Mouse (Mus musculus): ENCODE measurements around the gene 1700028J19Rik. TPM values are rescaled to one million over a fixed set of nuclear protein-coding genes. Genes with fewer than 3 reads are reported as not detected.
"Not testable (repeated sequence)": the region's sequence is repeated elsewhere in the genome, so short reads cannot be mapped to it uniquely, and the experiment has no call there.

1700028J19Rik gene
- polyA plus RNA-seq, 1 experiment, result 27.2 TPM

DNA sequence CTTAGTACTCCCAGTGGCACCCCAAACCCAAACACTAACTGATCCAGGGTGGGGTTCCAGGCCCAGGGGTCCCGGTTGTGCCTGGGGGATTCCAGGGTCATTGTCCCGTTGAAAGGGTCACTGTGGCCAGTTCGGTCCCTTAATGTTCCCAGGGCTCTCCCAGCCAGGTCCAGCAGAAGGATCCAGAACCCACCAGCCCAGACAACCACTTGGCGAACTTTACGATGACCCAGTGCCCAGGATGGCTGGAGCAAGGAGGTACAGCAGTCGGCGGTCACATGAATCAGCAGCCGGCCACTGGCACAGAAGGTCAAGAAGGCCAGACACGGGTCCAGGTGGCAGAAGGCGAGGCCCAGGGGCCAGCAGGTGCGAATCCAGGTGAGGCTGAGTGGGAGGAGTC is 21.6 kb upstream of the 1700028J19Rik start:
- H3K4me1 ChIP-seq (ENCODE audit: control insufficient read depth, insufficient read depth, low read length), result no peaks in the 10 kb centered on the region
- DNase-seq, result no peak
- TF ChIP-seq CTCF (conservative IDR thresholded peaks at IDR 0.05; ENCODE audit: insufficient read depth, insufficient read length, low read depth, low read length), result no peak
- no peak for TF ChIP-seq POLR2A (IDR thresholded peaks at IDR 0.05; ENCODE audit: low read depth, low read length)
- no peaks in the 10 kb centered on the region for H3K36me3 ChIP-seq (ENCODE audit: control insufficient read depth, insufficient read depth, low read length)
- H3K27me3 ChIP-seq (replicated peaks; ENCODE audit: control insufficient read depth, insufficient read depth, low read length), result no peaks in the 10 kb centered on the region
- WGBS, result 73% methylated on average over 11 of the region's 11 CpGs
- no peak overlapping the region for H3K27ac ChIP-seq (ENCODE audit: insufficient read depth, low read depth, low read length)
- no peak overlapping the region for H3K4me3 ChIP-seq (ENCODE audit: insufficient read depth, low read depth, low read length)

DNA sequence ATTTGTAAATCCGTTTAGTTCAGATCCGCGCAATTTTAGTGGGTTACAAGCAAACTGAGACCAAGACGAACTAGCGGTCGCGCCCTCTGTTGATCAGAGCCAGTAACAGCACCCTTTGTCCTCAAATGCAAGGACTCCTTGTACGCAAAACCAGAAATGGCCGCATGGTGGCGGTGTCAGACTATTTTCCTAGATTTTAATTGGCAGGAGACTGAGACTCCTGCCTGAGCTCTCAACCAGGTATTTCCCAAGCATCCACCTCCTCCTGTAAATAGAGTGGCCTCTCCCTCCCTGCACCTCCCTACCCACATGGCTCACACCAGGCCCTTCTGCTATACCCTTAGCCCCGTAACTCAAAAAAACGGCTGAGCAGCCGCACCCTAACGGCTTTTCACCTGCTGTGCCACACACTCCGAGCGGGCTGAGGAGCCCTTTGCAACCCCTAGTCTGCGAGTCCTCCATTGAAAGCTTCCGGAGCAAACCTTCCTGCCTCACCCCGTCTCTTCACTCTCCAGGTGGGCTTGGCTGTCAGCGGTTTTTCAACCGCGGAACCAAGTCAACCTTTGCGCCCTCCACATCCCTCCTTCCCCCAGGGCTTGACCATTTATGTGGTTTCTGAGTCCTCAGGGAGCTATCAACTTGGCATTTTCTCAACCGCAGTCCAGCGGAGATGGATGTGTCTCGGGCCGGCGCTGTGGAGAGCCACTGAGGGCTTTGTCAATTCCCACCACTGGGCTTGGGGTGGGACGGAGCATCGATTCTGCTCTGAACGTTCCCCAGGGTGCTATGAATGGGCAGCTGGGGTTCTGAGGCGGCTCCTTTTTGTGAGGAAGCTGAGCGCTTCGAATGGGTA is 16.5 kb upstream of the 1700028J19Rik start:
- Histone ChIP-seq H3K27ac (ENCODE audit: insufficient read depth, low read depth, low read length) (no peak overlapping the region), H3K4me3 (ENCODE audit: insufficient read depth, low read depth, low read length) (no peak overlapping the region), H3K4me1 (ENCODE audit: control insufficient read depth, insufficient read depth, low read length) (no peaks in the 10 kb centered on the region), H3K36me3 (ENCODE audit: control insufficient read depth, insufficient read depth, low read length) (no peaks in the 10 kb centered on the region), H3K27me3 (replicated peaks; ENCODE audit: control insufficient read depth, insufficient read depth, low read length) (no peaks in the 10 kb centered on the region)
- 4% methylated on average over 34 of the region's 34 CpGs for WGBS
- peak; percentile 95 for DNase-seq
- TF ChIP-seq CTCF (conservative IDR thresholded peaks at IDR 0.05; ENCODE audit: insufficient read depth, insufficient read length, low read depth, low read length) (peak; percentile 100; the same call in 1 of the 2 replicates), POLR2A (IDR thresholded peaks at IDR 0.05; ENCODE audit: low read depth, low read length) (no peak)

DNA sequence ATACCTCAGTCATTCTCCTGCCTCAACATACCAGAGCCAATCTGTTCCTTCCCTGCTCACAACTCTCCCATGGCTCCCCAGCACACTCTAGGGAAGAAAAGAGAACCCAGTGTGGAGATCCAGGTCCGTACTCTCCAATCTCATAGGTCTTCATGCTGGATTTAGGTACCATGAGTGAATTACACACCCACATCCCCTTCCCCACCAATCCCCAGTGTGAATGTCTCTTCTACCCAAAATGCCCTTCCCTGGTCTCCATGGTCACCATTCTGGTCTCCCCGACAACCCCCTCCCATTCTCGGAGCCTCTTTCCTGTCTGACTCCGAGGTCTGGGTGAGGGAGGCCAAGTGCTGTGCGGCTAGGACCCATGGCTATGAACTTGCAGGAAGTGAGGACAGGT is 14.7 kb upstream of the 1700028J19Rik start, which contains the start of gene Gm15517:
TSS of gene Gm15517 (plus strand) at position 301 of the 400 bp plus-strand sequence.
- H3K27me3 ChIP-seq (replicated peaks; ENCODE audit: control insufficient read depth, insufficient read depth, low read length), result no peaks in the 10 kb centered on the region
- H3K4me3 ChIP-seq (ENCODE audit: insufficient read depth, low read depth, low read length), result no peak within 1 kb of the TSS
- H3K4me1 ChIP-seq (ENCODE audit: control insufficient read depth, insufficient read depth, low read length), result no peaks in the 10 kb centered on the region
- TF ChIP-seq POLR2A (IDR thresholded peaks at IDR 0.05; ENCODE audit: low read depth, low read length) (no peak), CTCF (conservative IDR thresholded peaks at IDR 0.05; ENCODE audit: insufficient read depth, insufficient read length, low read depth, low read length) (no peak)
- no peak within 1 kb of the TSS for H3K27ac ChIP-seq (ENCODE audit: insufficient read depth, low read depth, low read length)
- no peaks in the 10 kb centered on the region for H3K36me3 ChIP-seq (ENCODE audit: control insufficient read depth, insufficient read depth, low read length)
- DNase-seq, result no peak
- 59% methylated on average over 5 of the region's 5 CpGs for WGBS

DNA sequence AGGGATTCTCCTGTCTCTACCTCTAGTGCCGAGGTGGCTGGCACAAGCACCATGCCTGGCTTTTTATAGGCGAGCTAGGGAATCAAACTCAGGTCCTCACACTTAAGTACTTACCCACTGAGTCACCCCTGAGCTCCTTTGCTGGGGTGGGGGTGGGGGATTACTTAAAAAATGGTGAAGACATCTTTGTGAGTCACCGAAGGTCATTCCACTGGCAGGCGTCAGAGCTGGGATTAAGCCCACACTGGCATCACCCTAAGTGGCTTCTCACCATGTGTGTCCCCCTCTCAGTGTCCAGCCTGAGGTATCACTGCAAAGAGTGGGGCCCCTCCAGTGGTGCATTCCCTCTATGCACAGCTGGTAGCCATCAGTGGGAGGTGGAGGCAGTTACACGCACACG is 13.9 kb upstream of the 1700028J19Rik start:
- Histone ChIP-seq H3K4me3 (ENCODE audit: insufficient read depth, low read depth, low read length) (no peak overlapping the region), H3K27ac (ENCODE audit: insufficient read depth, low read depth, low read length) (no peak overlapping the region), H3K27me3 (replicated peaks; ENCODE audit: control insufficient read depth, insufficient read depth, low read length) (no peaks in the 10 kb centered on the region), H3K4me1 (ENCODE audit: control insufficient read depth, insufficient read depth, low read length) (no peaks in the 10 kb centered on the region), H3K36me3 (ENCODE audit: control insufficient read depth, insufficient read depth, low read length) (no peaks in the 10 kb centered on the region)
- no peak for TF ChIP-seq CTCF (conservative IDR thresholded peaks at IDR 0.05; ENCODE audit: insufficient read depth, insufficient read length, low read depth, low read length)
- TF ChIP-seq POLR2A (IDR thresholded peaks at IDR 0.05; ENCODE audit: low read depth, low read length), result no peak
- no peak for DNase-seq
- WGBS, result 84% methylated on average over 6 of the region's 6 CpGs

DNA sequence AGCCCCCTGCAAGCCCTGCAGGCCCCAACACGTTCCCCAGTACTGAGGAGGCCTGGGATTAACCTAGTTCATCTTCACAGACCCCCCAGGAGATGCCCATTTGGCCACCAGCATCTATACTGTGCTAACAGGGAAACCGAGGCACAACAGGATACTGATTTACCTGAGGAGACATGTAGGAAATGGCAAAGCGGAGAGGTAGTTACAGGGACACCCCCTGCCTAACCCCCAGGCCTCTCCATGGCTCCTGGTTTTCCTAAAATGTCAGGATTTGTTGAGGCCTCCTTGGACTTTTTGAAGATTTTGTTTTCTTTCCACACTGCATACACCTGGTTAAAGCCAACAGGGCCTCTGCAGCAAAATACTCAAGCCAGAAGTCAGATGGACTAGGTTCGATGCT is 10.8 kb upstream of the 1700028J19Rik start, which contains the start of gene Acp4:
TSS of gene Acp4 (minus strand) at position 101 of the 400 bp plus-strand sequence.
- Histone ChIP-seq H3K36me3 (ENCODE audit: control insufficient read depth, insufficient read depth, low read length) (no peaks in the 10 kb centered on the region), H3K4me1 (ENCODE audit: control insufficient read depth, insufficient read depth, low read length) (no peaks in the 10 kb centered on the region), H3K4me3 (ENCODE audit: insufficient read depth, low read depth, low read length) (no peak within 1 kb of the TSS), H3K27ac (ENCODE audit: insufficient read depth, low read depth, low read length) (no peak within 1 kb of the TSS), H3K27me3 (replicated peaks; ENCODE audit: control insufficient read depth, insufficient read depth, low read length) (no peaks in the 10 kb centered on the region)
- no peak for DNase-seq
- WGBS, result 77% methylated on average over 4 of the region's 4 CpGs
- TF ChIP-seq CTCF (conservative IDR thresholded peaks at IDR 0.05; ENCODE audit: insufficient read depth, insufficient read length, low read depth, low read length) (no peak), POLR2A (IDR thresholded peaks at IDR 0.05; ENCODE audit: low read depth, low read length) (no peak)

GRCm38 (mm10) chr7:44254930-44255329 is 8.4 kb upstream of the 1700028J19Rik start:
- no peaks in the 10 kb centered on the region for H3K4me1 ChIP-seq (ENCODE audit: control insufficient read depth, insufficient read depth, low read length)
- H3K27ac ChIP-seq (ENCODE audit: insufficient read depth, low read depth, low read length), result no peak overlapping the region
- 60% methylated on average over 6 of the region's 6 CpGs for WGBS
- DNase-seq, result no peak
- no peak for TF ChIP-seq POLR2A (IDR thresholded peaks at IDR 0.05; ENCODE audit: low read depth, low read length)
- TF ChIP-seq CTCF (conservative IDR thresholded peaks at IDR 0.05; ENCODE audit: insufficient read depth, insufficient read length, low read depth, low read length), result no peak
- H3K36me3 ChIP-seq (ENCODE audit: control insufficient read depth, insufficient read depth, low read length), result no peaks in the 10 kb centered on the region
- H3K27me3 ChIP-seq (replicated peaks; ENCODE audit: control insufficient read depth, insufficient read depth, low read length), result no peaks in the 10 kb centered on the region
- H3K4me3 ChIP-seq (ENCODE audit: insufficient read depth, low read depth, low read length), result no peak overlapping the region

GRCm38 (mm10) chr7:44253023-44253616 is 6.6 kb upstream of the 1700028J19Rik start:
- Histone ChIP-seq H3K27me3 (replicated peaks; ENCODE audit: control insufficient read depth, insufficient read depth, low read length) (no peaks in the 10 kb centered on the region), H3K27ac (ENCODE audit: insufficient read depth, low read depth, low read length) (no peak overlapping the region), H3K36me3 (ENCODE audit: control insufficient read depth, insufficient read depth, low read length) (no peaks in the 10 kb centered on the region), H3K4me3 (ENCODE audit: insufficient read depth, low read depth, low read length) (no peak overlapping the region), H3K4me1 (ENCODE audit: control insufficient read depth, insufficient read depth, low read length) (no peaks in the 10 kb centered on the region)
- DNase-seq, result no peak
- 68% methylated on average over 15 of the region's 15 CpGs for WGBS
- TF ChIP-seq CTCF (conservative IDR thresholded peaks at IDR 0.05; ENCODE audit: insufficient read depth, insufficient read length, low read depth, low read length), result no peak
- TF ChIP-seq POLR2A (IDR thresholded peaks at IDR 0.05; ENCODE audit: low read depth, low read length), result no peak

- WGBS, result 89% methylated on average over 17 of the region's 17 CpGs
- not testable (repeated sequence) for H3K36me3 ChIP-seq (ENCODE audit: control insufficient read depth, insufficient read depth, low read length); H3K4me3 ChIP-seq (ENCODE audit: insufficient read depth, low read depth, low read length); H3K27ac ChIP-seq (ENCODE audit: insufficient read depth, low read depth, low read length); DNase-seq; H3K4me1 ChIP-seq (ENCODE audit: control insufficient read depth, insufficient read depth, low read length); H3K27me3 ChIP-seq (replicated peaks; ENCODE audit: control insufficient read depth, insufficient read depth, low read length)
Observed at GRCm38 (mm10) chr7:44250732-44251275, 4.3 kb upstream of the 1700028J19Rik start.

Data from kidney, adult 2 months (tissue).